Mouse (Mus musculus) heart, adult 2 months (tissue): ENCODE data around the gene 4930469K13Rik. TPM values are rescaled to one million over a fixed set of nuclear protein-coding genes. Genes with fewer than 3 reads are reported as not detected.
A peak's percentile ranks its signal among the peaks of the same experiment; 100 is the strongest.

Experiments used
- DNase-seq, 2 experiments: peaks; one replicate each; pipeline ENCODE4 v3.0.0; 2021
- H3K27ac ChIP-seq: fragments of 200-600 bp; 2 replicates; pipeline ENCODE4 v1.8.1; 2022
- H3K27me3 ChIP-seq: fragments of 200-500 bp; 2 replicates; pipeline ENCODE4 v1.6.1; 2012; ENCODE audit warnings: mild to moderate bottlenecking, low read length, inconsistent platforms, mixed read lengths; ENCODE audit not compliant: control insufficient read depth, insufficient read depth
- H3K36me3 ChIP-seq: fragments of 200-500 bp; 2 replicates; pipeline ENCODE4 v1.6.1; 2012; ENCODE audit warnings: low read length, inconsistent platforms; ENCODE audit not compliant: control insufficient read depth, insufficient read depth
- H3K4me1 ChIP-seq: fragments of 200-500 bp; 2 replicates; pipeline ENCODE4 v1.6.1; 2011; ENCODE audit warnings: low read length; ENCODE audit not compliant: control insufficient read depth, insufficient read depth
- H3K4me3 ChIP-seq: fragments of 200-600 bp; 2 replicates; pipeline ENCODE4 v1.8.1; 2022
- H3K79me2 ChIP-seq: fragments of 200-500 bp; replicated peaks from 2 replicates; pipeline ENCODE4 v1.6.1; 2012; ENCODE audit warnings: mild to moderate bottlenecking, inconsistent platforms, low read length, moderate library complexity, mixed read lengths; ENCODE audit not compliant: control insufficient read depth, insufficient read depth
- H3K9ac ChIP-seq: fragments of 200-500 bp; 2 replicates; pipeline ENCODE4 v1.6.1; 2012; ENCODE audit warnings: low read depth, mild to moderate bottlenecking, control low read depth, inconsistent platforms, low read length, mixed read lengths
- CTCF ChIP-seq: fragments of 200-600 bp; IDR thresholded peaks from 2 replicates; pipeline ENCODE4 v1.8.1; 2022; ENCODE audit warnings: antibody characterized with exemption, mild to moderate bottlenecking, moderate library complexity
- EP300 ChIP-seq: fragments of 200-500 bp; IDR thresholded peaks from 2 replicates; pipeline ENCODE4 v1.6.1; 2011; ENCODE audit warnings: low read depth, low read length, control low read depth; ENCODE audit not compliant: insufficient read depth
- POLR2A ChIP-seq: fragments of 200-500 bp; IDR thresholded peaks from 2 replicates; pipeline ENCODE4 v1.6.1; 2011; ENCODE audit warnings: mild to moderate bottlenecking, low read depth, low read length, control low read depth; ENCODE audit not compliant: insufficient read depth
- WGBS: fragments of 180-500 bp; shearing (Covaris S2); methylation state at CpG from one replicate; pipeline ENCODE4 v1.1.7; 2018; 5-methylcytosine and 5-hydroxymethylcytosine counted together
- intact Hi-C: fragments of 180-260 bp; cut with DNase I; formaldehyde crosslinking; loops from one replicate; pipeline ENCODE4 v1.15.1; 2025
- polyA plus RNA-seq: library from polyadenylated mRNA; depleted of rRNA; stranded (reverse); fragments of >200 nt; gene quantifications from 2 replicates; pipeline ENCODE4 v1.2.3, GENCODE M21; 2012
- total RNA-seq, 2 experiments: library from RNA; stranded (reverse); gene quantifications; 2 replicates each; pipeline ENCODE4 v1.2.3; 2021

Gene 4930469K13Rik
- total and polyA plus RNA-seq, 3 experiments = not detected

- Histone ChIP-seq H3K36me3 (no peaks in the 10 kb centered on the region), H3K9ac (no peak within 1 kb of the TSS), H3K27ac (peak within 1 kb of the TSS; percentile 15), H3K4me3 (no peak within 1 kb of the TSS), H3K79me2 (no peaks in the 10 kb centered on the region), H3K27me3 (no peaks in the 10 kb centered on the region), H3K4me1 (no peaks in the 10 kb centered on the region)
- intact Hi-C loops = no loop called here
- WGBS = 21% methylated on average over 6 of the region's 6 CpGs
- peak in 1 of 2 experiments; percentile 15 for DNase-seq
- TF ChIP-seq POLR2A (no peak), EP300 (no peak), CTCF (no peak)
Measured at GRCm38 (mm10) chr11:33962688-33963407, 135.5 kb downstream of the 4930469K13Rik start, which contains the start of gene Kcnmb1. Gene Kcnmb1, plus strand, starts transcription at chr11:33963013.

DNA sequence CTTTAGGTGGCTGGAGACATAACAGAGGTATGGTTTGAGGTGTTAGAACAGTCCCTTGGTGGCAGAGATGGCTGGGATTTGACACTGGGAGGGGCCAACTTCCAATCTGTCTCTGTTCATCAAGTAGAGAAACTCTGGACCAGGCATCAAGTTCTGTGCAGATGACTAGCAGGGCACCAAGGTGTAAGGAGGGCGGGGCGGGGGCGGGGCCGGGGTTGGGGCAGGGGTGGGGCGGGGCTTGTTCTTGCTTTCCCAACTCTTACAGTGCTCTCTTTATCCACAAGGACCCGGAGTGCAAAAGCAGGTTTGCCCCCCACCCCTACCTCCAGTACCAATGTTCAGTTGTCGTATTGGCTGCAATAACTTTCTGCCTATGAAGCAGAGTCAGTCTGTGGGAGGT is 136.2 kb downstream of the 4930469K13Rik start:
- no peak for TF ChIP-seq EP300
- no peak for TF ChIP-seq POLR2A
- TF ChIP-seq CTCF = no peak
- WGBS = 38% methylated on average over 7 of the region's 7 CpGs
- Histone ChIP-seq H3K27ac (no peak overlapping the region), H3K79me2 (no peaks in the 10 kb centered on the region), H3K4me3 (no peak overlapping the region), H3K4me1 (no peaks in the 10 kb centered on the region), H3K9ac (no peak overlapping the region), H3K27me3 (no peaks in the 10 kb centered on the region), H3K36me3 (no peaks in the 10 kb centered on the region)
- intact Hi-C loops = no loop called here
- no peak for DNase-seq

DNA sequence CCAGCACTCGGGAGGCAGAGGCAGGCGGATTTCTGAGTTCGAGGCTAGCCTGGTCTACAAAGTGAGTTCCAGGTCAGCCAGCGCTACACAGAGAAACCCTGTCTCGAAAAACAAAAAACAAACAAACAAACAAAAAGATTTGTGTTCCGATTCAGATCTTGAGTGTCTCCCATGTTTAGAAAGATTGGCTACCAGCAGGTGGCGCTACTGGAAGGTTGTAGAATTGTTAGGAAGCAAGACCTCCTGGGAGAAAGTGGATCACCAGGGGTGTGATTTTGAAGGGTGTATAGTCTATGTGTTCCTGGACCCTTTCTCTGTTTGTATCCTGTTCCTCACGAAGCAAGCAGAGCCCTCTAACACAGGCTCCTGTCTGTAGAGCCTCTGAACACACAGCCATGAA is 139.6 kb downstream of the 4930469K13Rik start:
- 70% methylated on average over 8 of the region's 8 CpGs for WGBS
- DNase-seq = peak in 1 of 2 experiments; percentile 49
- no peaks in the 10 kb centered on the region for H3K79me2 ChIP-seq

DNA sequence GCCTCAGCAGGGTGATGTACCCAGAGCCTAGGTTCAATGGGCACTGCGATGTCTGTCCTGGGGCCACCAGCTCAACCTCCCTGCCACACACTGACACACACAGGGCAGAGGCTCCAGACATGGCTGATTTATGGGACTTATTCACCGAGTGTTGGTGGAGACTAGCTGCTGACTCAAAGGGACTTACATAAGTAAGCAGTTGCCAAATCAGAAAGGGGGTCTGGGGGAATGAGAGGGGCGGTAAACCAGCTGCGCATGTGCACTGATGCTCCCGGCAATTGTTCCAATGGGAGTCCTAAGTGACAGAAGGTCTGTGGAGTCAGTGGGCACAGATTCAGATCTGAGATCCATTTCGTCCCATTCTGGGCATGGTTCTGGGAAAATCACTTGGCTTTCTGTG is 140.8 kb downstream of the 4930469K13Rik start:
- Histone ChIP-seq H3K4me1 (no peaks in the 10 kb centered on the region), H3K27ac (no peak overlapping the region)
- intact Hi-C loops = no loop called here

More for the DNA sequence above, 139.6 kb downstream of the 4930469K13Rik start:
- no peak overlapping the region for H3K9ac ChIP-seq
- H3K4me1 ChIP-seq = no peaks in the 10 kb centered on the region
- H3K4me3 ChIP-seq = no peak overlapping the region
- intact Hi-C loops = no loop called here
- no peaks in the 10 kb centered on the region for H3K36me3 ChIP-seq
- H3K27ac ChIP-seq = no peak overlapping the region
- no peaks in the 10 kb centered on the region for H3K27me3 ChIP-seq
- no peak for TF ChIP-seq POLR2A
- TF ChIP-seq CTCF = peak; percentile 68

GRCm38 (mm10) chr11:33956623-33957022 is 141.7 kb downstream of the 4930469K13Rik start:
- H3K79me2 ChIP-seq = no peaks in the 10 kb centered on the region
- H3K27me3 ChIP-seq = no peaks in the 10 kb centered on the region
- H3K4me1 ChIP-seq = no peaks in the 10 kb centered on the region
- H3K4me3 ChIP-seq = no peak overlapping the region
- TF ChIP-seq EP300 = no peak
- no peak for TF ChIP-seq POLR2A
- no peak for TF ChIP-seq CTCF
- 54% methylated on average over 5 of the region's 5 CpGs for WGBS
- no peak overlapping the region for H3K9ac ChIP-seq
- H3K36me3 ChIP-seq = no peaks in the 10 kb centered on the region
- H3K27ac ChIP-seq = no peak overlapping the region
- intact Hi-C loops = no loop called here
- no peak for DNase-seq

More for the DNA sequence above, 140.8 kb downstream of the 4930469K13Rik start:
- Histone ChIP-seq H3K79me2 (no peaks in the 10 kb centered on the region), H3K4me3 (no peak overlapping the region), H3K36me3 (no peaks in the 10 kb centered on the region), H3K9ac (no peak overlapping the region), H3K27me3 (no peaks in the 10 kb centered on the region)
- TF ChIP-seq EP300 (no peak), CTCF (no peak), POLR2A (no peak)
- WGBS = 85% methylated on average over 6 of the region's 6 CpGs
- no peak for DNase-seq

GRCm38 (mm10) chr11:33955982-33956381 is 142.4 kb downstream of the 4930469K13Rik start:
- no peak overlapping the region for H3K27ac ChIP-seq
- H3K4me1 ChIP-seq = no peaks in the 10 kb centered on the region
- no peaks in the 10 kb centered on the region for H3K36me3 ChIP-seq
- H3K4me3 ChIP-seq = no peak overlapping the region
- intact Hi-C loops = no loop called here
- 70% methylated on average over 4 of the region's 4 CpGs for WGBS
- no peaks in the 10 kb centered on the region for H3K27me3 ChIP-seq
- no peaks in the 10 kb centered on the region for H3K79me2 ChIP-seq
- TF ChIP-seq CTCF (no peak), POLR2A (no peak), EP300 (no peak)
- H3K9ac ChIP-seq = no peak overlapping the region
- DNase-seq = no peak
